Mouse (Mus musculus) midbrain, embryonic 15.5 days (tissue): Measurements from ENCODE around the gene Ptgfrn. TPM values are rescaled to one million over a fixed set of nuclear protein-coding genes. Genes with fewer than 3 reads are reported as not detected.

Experiments used
- ATAC-seq: fragments of 200-750 bp; cut with Nextera tagmentation; replicated peaks from 2 replicates; pipeline ENCODE4 v1.8.0; 2017; ENCODE audit warnings: moderate TSS enrichment
- H3K27ac ChIP-seq: fragments of 300-500 bp; sonication (generic); 2 replicates; pipeline ENCODE4 v1.5.1; 2015; ENCODE audit warnings: mild to moderate bottlenecking, inconsistent platforms
- H3K27me3 ChIP-seq: fragments of 300-500 bp; sonication (generic); replicated peaks from 2 replicates; pipeline ENCODE4 v1.6.1; 2015; ENCODE audit warnings: inconsistent platforms
- H3K36me3 ChIP-seq: fragments of 300-500 bp; sonication (generic); replicated peaks from 2 replicates; pipeline ENCODE4 v1.6.1; 2015; ENCODE audit warnings: inconsistent platforms
- H3K4me1 ChIP-seq: fragments of 300-500 bp; sonication (generic); 2 replicates; pipeline ENCODE4 v1.6.1; 2015; ENCODE audit warnings: inconsistent platforms
- H3K4me2 ChIP-seq: fragments of 300-500 bp; sonication (generic); 2 replicates; pipeline ENCODE4 v1.6.1; 2015; ENCODE audit warnings: inconsistent platforms, mild to moderate bottlenecking, moderate library complexity
- H3K4me3 ChIP-seq: fragments of 300-500 bp; sonication (generic); 2 replicates; pipeline ENCODE4 v1.5.1; 2015; ENCODE audit warnings: mild to moderate bottlenecking, inconsistent platforms
- H3K9ac ChIP-seq: fragments of 300-500 bp; sonication (generic); 2 replicates; pipeline ENCODE4 v1.6.1; 2015; ENCODE audit warnings: mild to moderate bottlenecking, inconsistent platforms
- H3K9me3 ChIP-seq: fragments of 300-500 bp; sonication (generic); 2 replicates; pipeline ENCODE4 v1.6.1; 2016; ENCODE audit warnings: inconsistent platforms
- WGBS: fragments of 180-500 bp; shearing (Covaris S2); methylation state at CpG from one replicate; pipeline ENCODE4 v1.1.7; 2015; ENCODE audit warnings: mixed read lengths; 5-methylcytosine and 5-hydroxymethylcytosine counted together
- polyA plus RNA-seq: library from polyadenylated mRNA; unstranded; fragments of >200 nt; fragmentation: Nextera tagmentation; extraction: Ambion mirVana; gene quantifications from 2 replicates; pipeline ENCODE4 v1.2.1, GENCODE M21; 2015

Ptgfrn gene
- polyA plus RNA-seq, 1 experiment from 2014 or later: 2.6 TPM

DNA sequence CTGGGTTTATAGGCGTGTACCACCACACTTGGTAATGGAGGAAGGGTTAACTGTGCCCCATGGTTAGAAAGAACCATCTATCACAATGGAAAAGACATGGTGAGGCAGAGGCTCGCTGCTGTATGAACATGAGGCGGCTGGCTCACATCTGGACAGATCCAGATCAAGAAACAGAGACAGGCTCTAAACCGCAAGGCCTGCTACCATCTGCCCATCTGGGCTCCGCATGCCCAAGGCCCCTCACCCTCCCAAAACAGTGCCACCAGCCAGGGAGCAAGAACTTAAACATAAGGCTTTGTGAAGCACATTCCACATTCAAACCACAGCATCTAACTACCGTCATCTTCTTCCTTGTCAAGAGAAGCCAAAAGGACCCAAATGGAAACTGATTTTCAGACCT lies 22.9 kb upstream of the Ptgfrn start:
- 94% methylated on average over 6 of the region's 6 CpGs for WGBS
- Histone ChIP-seq H3K9me3 (no peaks in the 10 kb centered on the region), H3K4me3 (no peak overlapping the region), H3K4me2 (no peak overlapping the region), H3K27ac (no peak overlapping the region), H3K9ac (no peak overlapping the region), H3K27me3 (no peaks in the 10 kb centered on the region), H3K4me1 (no peaks in the 10 kb centered on the region; the same call in 1 of the 2 replicates), H3K36me3 (no peaks in the 10 kb centered on the region)
- no peak for ATAC-seq

DNA sequence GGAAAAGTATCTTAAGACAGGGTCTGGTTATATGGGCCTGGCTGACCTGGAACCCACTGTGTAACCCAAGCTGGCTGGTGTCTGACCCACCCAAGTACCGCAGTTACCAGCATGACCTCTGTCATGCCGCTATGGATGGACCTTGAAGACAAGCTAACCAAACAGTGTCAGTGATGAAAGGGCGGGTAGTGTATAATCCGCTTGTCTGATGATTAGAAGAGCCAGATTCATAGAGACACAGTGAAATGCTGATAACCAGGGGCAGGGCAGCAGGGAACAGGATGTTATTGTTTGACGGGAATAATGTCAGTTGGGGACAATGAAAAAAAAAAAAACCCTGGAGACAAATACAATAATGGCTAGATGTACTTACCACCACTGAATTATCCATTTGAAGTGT lies 21.7 kb upstream of the Ptgfrn start:
- Histone ChIP-seq H3K4me2 (no peak overlapping the region), H3K27me3 (no peaks in the 10 kb centered on the region), H3K36me3 (no peaks in the 10 kb centered on the region), H3K4me3 (no peak overlapping the region), H3K27ac (no peak overlapping the region), H3K4me1 (no peaks in the 10 kb centered on the region; the same call in 1 of the 2 replicates), H3K9ac (no peak overlapping the region), H3K9me3 (no peaks in the 10 kb centered on the region)
- WGBS: 89% methylated on average over 5 of the region's 5 CpGs
- ATAC-seq: no peak

DNA sequence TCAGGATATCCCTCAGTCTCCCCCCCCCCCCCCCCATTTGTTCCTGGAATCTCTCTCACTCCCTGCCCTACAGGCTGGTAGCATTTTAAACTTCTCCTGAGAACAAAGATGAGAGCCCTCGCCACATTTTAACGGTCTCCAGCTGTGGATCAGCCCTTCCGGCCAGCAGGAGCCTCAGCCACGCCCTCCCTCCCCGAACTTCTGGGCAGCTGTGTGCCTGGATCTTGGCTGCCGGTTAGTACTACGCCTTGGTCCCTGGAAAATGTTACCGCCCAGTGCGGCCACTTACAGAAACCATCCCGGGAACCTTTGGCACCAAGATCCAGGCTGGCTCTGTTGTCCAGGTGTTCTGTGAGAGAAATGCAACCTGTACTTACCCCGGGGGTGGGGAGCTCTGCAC lies 20.4 kb upstream of the Ptgfrn start:
- no peak; the same call in 1 of the 2 replicates for ATAC-seq
- no peak overlapping the region for H3K9ac ChIP-seq
- H3K9me3 ChIP-seq: no peaks in the 10 kb centered on the region
- no peaks in the 10 kb centered on the region for H3K36me3 ChIP-seq
- H3K4me1 ChIP-seq: no peaks in the 10 kb centered on the region; the same call in 1 of the 2 replicates
- H3K4me3 ChIP-seq: no peak overlapping the region
- no peak overlapping the region for H3K27ac ChIP-seq
- no peaks in the 10 kb centered on the region for H3K27me3 ChIP-seq
- WGBS: 4% methylated on average over 11 of the region's 11 CpGs
- no peak overlapping the region for H3K4me2 ChIP-seq

DNA sequence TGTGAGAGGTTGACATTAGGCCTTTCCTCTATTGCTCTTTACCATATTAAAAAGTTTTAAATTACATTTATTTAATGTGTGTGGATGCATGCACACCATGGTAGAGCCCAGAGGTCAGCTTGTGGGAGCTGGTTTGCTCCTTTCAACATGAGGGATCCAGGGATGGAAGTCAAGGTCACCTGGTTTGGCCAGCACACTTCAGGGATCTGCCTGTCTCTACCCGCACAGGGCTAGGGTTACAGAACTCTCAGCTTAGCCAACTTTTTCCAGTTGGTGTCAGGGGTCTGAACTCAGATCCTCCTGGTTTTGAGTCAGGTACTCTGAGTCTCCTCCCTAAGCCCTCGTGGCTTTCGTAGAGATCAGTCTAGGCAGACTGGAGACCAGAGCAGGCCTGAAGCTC lies 19.5 kb upstream of the Ptgfrn start:
- Histone ChIP-seq H3K9me3 (no peaks in the 10 kb centered on the region), H3K9ac (no peak overlapping the region), H3K4me1 (no peaks in the 10 kb centered on the region; the same call in 1 of the 2 replicates), H3K27ac (no peak overlapping the region), H3K4me3 (no peak overlapping the region), H3K36me3 (no peaks in the 10 kb centered on the region), H3K4me2 (no peak overlapping the region), H3K27me3 (no peaks in the 10 kb centered on the region)
- ATAC-seq: no peak
- WGBS: 85% methylated on average over 3 of the region's 3 CpGs

DNA sequence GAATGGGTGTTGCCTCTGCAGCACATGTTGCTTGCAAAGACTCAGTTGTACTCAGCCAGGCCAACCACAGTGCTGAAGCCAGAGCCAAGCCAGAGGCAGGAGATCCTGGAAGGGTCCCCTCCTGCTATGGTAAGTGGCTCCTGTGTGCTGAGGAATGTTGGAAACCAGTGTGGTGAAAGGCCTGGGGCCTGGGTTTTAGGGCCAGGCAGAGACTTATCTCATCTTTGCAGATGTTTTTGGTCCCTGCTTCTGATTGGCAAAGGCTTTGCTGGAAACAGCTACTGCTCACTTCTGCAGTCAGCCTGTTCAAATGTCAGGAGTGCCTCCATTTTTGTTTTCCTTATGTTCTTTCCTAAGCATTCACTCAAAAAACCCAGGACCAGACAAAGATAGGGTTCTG lies 19.0 kb upstream of the Ptgfrn start:
- Histone ChIP-seq H3K4me3 (no peak overlapping the region), H3K9me3 (no peaks in the 10 kb centered on the region), H3K4me2 (no peak overlapping the region), H3K36me3 (no peaks in the 10 kb centered on the region), H3K27ac (no peak overlapping the region), H3K27me3 (no peaks in the 10 kb centered on the region), H3K9ac (no peak overlapping the region), H3K4me1 (no peaks in the 10 kb centered on the region; the same call in 1 of the 2 replicates)
- no peak for ATAC-seq

DNA sequence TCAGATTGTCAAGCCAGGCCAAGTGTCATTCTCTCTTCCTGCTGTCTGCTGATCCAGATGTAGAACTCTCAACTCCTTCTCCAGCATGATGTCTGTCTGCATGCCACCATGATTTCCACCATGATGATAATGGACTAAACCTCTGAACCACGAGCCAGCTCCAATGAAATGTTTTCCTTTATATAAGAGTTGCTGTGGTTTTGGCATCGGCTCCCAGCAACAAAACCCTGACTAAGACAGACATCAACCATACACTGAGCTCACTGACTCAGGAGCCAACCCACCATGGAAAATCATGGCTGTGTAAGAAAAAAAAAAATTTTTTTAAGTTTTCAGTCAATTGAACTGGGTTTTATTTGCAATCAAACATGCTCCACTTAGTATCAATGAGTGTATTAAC lies 17.7 kb upstream of the Ptgfrn start:
- no peaks in the 10 kb centered on the region; the same call in 1 of the 2 replicates for H3K4me1 ChIP-seq
- no peaks in the 10 kb centered on the region for H3K9me3 ChIP-seq
- no peak overlapping the region for H3K27ac ChIP-seq
- H3K4me3 ChIP-seq: no peak overlapping the region
- no peaks in the 10 kb centered on the region for H3K27me3 ChIP-seq
- WGBS: 82% methylated on average over 2 of the region's 2 CpGs
- no peak overlapping the region for H3K4me2 ChIP-seq
- ATAC-seq: no peak
- H3K9ac ChIP-seq: no peak overlapping the region
- no peaks in the 10 kb centered on the region for H3K36me3 ChIP-seq

DNA sequence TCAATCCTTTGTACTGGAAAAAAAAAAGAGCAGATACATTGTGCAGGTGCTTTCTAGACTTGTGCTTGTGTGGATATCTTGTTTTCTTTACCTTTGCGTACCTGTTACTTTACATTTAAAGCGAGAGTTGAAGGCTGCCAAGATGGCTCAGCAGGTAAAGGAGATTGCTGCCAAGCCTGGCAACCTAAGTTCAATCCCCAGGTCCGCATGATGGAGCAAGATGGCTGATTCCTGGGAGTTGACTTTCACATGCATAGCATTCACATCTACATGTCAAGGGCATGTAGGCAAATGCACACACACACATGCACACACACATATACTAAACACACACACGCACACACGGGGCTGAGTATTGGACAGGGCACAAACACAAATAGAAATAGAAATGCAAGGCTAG lies 14.6 kb upstream of the Ptgfrn start:
- H3K4me2 ChIP-seq: no peak overlapping the region
- H3K27ac ChIP-seq: no peak overlapping the region
- H3K4me3 ChIP-seq: no peak overlapping the region
- no peaks in the 10 kb centered on the region for H3K36me3 ChIP-seq
- no peak overlapping the region for H3K9ac ChIP-seq
- no peak for ATAC-seq
- no peaks in the 10 kb centered on the region for H3K4me1 ChIP-seq
- H3K9me3 ChIP-seq: no peaks in the 10 kb centered on the region
- no peaks in the 10 kb centered on the region for H3K27me3 ChIP-seq
- 92% methylated on average over 5 of the region's 5 CpGs for WGBS

DNA sequence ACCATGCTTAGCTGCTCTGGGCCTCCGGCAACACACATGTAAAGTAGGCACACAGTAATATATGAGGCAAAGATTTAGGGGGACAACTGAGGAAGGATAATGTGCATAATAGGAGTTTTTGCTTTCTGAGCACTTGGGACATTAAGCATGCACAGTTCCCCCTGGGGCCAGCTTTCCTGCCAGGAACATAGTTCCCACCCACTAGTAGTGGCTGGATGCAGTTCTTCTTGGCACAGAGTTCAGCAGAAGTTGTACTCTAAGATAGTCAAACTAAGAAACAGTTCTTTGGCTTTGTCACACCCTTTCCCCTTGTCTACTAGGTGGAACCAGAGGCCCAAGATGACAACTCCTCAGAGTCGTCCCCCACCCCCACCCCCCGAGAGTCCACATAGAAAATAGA lies 12.4 kb upstream of the Ptgfrn start:
- Histone ChIP-seq H3K4me3 (no peak overlapping the region), H3K4me1 (no peaks in the 10 kb centered on the region), H3K36me3 (no peaks in the 10 kb centered on the region), H3K9me3 (no peaks in the 10 kb centered on the region), H3K4me2 (no peak overlapping the region), H3K27ac (no peak overlapping the region), H3K9ac (no peak overlapping the region), H3K27me3 (no peaks in the 10 kb centered on the region)
- ATAC-seq: no peak
- WGBS: 91% methylated on average over 3 of the region's 3 CpGs

DNA sequence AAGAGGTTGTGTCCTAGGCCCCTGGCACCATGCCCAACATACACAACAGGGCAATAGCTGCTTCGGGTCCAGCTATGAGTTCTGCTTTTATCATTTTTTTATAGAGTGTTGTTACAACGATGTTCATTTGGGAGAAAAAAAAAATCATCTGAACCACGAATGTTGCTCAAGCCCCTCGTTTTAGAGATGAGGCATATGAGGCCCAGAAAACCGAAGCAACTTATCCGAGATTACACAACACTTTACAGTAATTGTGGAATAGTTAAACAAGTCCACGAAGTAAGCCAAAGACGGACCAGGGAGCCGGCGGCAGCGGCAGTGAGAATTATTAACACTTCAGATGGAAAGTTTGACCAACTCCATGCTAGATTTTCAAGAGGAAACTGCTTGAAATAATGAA lies 7.7 kb upstream of the Ptgfrn start:
- no peak for ATAC-seq
- H3K27me3 ChIP-seq: no peaks in the 10 kb centered on the region
- no peak overlapping the region for H3K4me2 ChIP-seq
- WGBS: 94% methylated on average over 11 of the region's 11 CpGs
- H3K9me3 ChIP-seq: no peaks in the 10 kb centered on the region
- H3K27ac ChIP-seq: no peak overlapping the region
- H3K9ac ChIP-seq: no peak overlapping the region
- peaks cover 10% of the 10 kb centered on the region; the same call in 1 of the 2 replicates for H3K4me1 ChIP-seq
- H3K36me3 ChIP-seq: no peaks in the 10 kb centered on the region
- H3K4me3 ChIP-seq: no peak overlapping the region

DNA sequence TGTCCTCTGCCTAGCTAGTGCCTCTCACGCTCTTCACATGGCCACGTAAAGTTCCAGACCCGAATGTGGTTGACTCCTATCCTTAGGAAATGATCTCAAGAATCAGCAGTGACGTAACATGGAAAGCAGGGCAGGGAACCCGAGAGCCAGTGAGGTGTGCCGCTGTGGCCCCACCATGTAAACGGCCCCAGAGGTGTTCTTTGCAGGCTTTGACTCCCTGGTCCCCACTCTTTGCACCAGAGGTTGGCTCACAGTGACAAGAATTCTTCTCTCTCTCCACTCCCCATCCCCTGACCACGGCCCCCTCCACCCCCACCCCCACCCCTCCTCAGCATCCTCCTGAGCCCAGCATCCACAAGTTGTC lies 7.3 kb upstream of the Ptgfrn start:
- ATAC-seq: no peak
- Histone ChIP-seq H3K27me3 (no peaks in the 10 kb centered on the region), H3K4me2 (no peak overlapping the region), H3K9ac (no peak overlapping the region), H3K27ac (peak overlapping the region; percentile 68), H3K4me3 (no peak overlapping the region), H3K9me3 (no peaks in the 10 kb centered on the region), H3K4me1 (peaks cover 10% of the 10 kb centered on the region; the same call in 1 of the 2 replicates), H3K36me3 (no peaks in the 10 kb centered on the region)
- 90% methylated on average over 8 of the region's 8 CpGs for WGBS

DNA sequence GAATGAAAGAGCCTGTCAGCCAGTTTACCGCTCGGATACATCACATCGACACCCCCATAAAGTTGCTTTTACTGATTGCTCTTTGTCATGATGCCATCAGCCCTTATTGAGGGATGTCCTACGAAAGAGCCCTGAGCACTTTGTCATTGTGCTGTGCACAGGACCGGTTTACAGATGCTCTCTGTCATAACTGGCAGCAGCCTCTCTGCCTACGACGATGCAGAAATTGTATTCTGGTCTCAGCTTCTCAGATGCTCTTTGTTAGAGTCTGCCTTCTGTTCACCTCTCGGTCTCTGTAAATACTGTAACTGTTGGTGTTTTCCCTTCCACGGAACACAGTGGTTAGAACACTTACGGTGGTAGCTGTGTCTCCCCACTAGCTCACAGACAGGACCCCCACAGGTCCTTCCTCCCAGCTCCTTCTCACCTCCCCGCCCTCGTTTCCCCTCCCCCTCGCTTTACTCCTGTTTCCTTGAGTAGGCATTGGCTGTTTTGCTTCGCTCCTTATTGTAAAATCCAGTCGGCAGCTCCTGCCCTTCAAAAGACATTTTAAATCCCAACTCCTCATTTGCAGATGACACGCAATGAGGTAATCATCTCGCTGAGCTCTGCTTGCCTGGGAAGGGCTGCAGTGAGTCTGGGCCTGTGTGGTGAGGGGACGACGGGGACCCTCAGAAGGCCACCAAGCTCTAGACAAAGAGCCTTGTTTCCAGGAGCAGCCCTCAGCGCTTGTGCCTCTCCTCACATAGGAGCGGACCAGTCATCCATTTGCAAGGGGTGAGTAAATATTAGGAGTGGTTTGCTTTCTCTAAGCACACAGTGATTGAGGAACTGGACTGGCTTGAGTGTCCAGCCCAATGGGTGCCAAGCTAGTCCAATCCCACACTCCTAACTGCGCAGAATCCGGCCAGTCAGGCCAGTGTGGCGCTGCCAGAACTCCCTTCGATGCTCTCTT lies 6.6 kb upstream of the Ptgfrn start:
- 53% methylated on average over 25 of the region's 25 CpGs for WGBS
- peak overlapping the region; percentile 68 for H3K27ac ChIP-seq
- no peaks in the 10 kb centered on the region for H3K9me3 ChIP-seq
- no peak overlapping the region for H3K9ac ChIP-seq
- ATAC-seq: peak; percentile 76
- no peak overlapping the region for H3K4me2 ChIP-seq
- H3K27me3 ChIP-seq: no peaks in the 10 kb centered on the region
- no peak overlapping the region for H3K4me3 ChIP-seq
- H3K4me1 ChIP-seq: peaks cover 10% of the 10 kb centered on the region; the same call in 1 of the 2 replicates
- H3K36me3 ChIP-seq: no peaks in the 10 kb centered on the region

DNA sequence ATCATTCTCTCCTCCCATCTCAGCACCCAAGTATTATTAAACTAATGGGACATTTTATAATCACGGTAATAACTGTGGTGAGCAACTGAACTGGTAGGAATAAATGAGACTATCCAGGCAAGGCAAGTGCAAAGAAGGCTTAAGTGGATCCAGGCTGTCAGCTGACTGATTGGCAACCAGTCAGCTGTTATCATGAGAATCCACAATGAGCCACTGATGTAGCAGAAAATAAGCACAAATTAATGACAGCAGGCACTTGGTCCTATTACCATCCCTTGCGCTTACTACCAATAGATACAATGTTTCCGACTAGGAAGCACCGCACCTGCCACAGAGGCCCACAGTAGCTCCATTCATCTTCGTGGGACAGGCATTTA lies 2.4 kb upstream of the Ptgfrn start:
- Histone ChIP-seq H3K4me3 (no peak overlapping the region), H3K4me2 (no peak overlapping the region), H3K9ac (no peak overlapping the region), H3K27me3 (no peaks in the 10 kb centered on the region), H3K4me1 (peaks cover 43% of the 10 kb centered on the region), H3K9me3 (no peaks in the 10 kb centered on the region), H3K27ac (no peak overlapping the region), H3K36me3 (no peaks in the 10 kb centered on the region)
- no peak for ATAC-seq
- WGBS: 74% methylated on average over 5 of the region's 5 CpGs
